Mouse (Mus musculus) inflammation-experienced regulatory T-cells, adult 6 months (primary cell): Measurements from ENCODE around the gene Cldn22. TPM values are rescaled to one million over a fixed set of nuclear protein-coding genes. Genes with fewer than 3 reads are reported as not detected.
A peak's percentile ranks its signal among the peaks of the same experiment; 100 is the strongest.

Experiments
- ATAC-seq: one replicate; pipeline ENCODE4 v1.8.0; 2017
- polyA plus RNA-seq, 3 experiments: library from polyadenylated mRNA; unstranded; fragments of 100-300 nt; shearing (Covaris generic); gene quantifications; one replicate each; pipeline ENCODE4 v1.2.1; 2017

Gene Cldn22
- polyA plus RNA-seq, 3 experiments from 2014 or later, result not detected

DNA sequence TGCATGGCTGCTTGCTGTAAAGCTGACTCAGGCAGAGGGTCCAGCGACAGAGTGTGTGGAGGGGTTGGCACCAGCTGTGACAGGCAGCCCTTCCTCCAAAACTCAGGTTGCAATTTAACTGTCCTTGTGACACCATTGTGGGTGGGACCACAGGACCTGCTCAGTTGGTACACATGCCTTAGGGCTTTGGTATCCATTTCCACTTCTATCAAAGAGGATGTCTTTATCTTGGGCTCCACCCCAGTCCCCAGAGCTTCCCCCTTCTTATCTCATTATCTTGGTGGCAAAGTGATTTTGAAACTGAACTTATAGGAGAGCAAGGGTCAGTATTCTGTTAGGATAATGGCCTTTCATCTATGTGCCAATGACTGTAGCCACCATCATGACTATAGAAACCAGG is 9.7 kb downstream of the Cldn22 start:
- no peak for ATAC-seq

- ATAC-seq, result no peak
Observed at GRCm38 (mm10) chr8:47843063-47843462, 18.8 kb downstream of the Cldn22 start.

GRCm38 (mm10) chr8:47843651-47844050 is 19.4 kb downstream of the Cldn22 start:
- no peak for ATAC-seq

- ATAC-seq, result no peak
Observed at GRCm38 (mm10) chr8:47845956-47846355, 21.7 kb downstream of the Cldn22 start.

DNA sequence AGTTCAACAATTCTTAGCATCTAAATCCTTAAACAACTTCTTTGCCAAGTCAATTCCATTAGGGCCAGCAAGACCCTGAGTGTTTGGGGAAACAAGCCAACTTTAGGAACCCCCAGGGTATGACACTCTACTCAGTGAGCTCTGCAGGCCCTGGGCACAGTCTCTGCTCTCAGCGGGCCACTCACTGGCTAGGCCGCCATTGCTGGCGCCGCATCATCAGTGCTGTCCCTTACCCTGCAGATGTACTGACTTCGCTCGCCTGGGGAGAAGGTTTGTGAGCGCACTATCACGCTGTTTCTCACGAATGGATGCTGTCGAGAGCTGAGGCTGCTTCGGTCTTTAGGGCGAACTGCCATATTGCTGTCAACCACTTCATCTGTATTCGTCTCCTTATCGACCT is 22.9 kb downstream of the Cldn22 start:
- ATAC-seq, result no peak

GRCm38 (mm10) chr8:47847931-47848330 is 23.6 kb downstream of the Cldn22 start:
- ATAC-seq, result no peak

- no peak for ATAC-seq
Observed at GRCm38 (mm10) chr8:47849842-47850241, 25.6 kb downstream of the Cldn22 start.

DNA sequence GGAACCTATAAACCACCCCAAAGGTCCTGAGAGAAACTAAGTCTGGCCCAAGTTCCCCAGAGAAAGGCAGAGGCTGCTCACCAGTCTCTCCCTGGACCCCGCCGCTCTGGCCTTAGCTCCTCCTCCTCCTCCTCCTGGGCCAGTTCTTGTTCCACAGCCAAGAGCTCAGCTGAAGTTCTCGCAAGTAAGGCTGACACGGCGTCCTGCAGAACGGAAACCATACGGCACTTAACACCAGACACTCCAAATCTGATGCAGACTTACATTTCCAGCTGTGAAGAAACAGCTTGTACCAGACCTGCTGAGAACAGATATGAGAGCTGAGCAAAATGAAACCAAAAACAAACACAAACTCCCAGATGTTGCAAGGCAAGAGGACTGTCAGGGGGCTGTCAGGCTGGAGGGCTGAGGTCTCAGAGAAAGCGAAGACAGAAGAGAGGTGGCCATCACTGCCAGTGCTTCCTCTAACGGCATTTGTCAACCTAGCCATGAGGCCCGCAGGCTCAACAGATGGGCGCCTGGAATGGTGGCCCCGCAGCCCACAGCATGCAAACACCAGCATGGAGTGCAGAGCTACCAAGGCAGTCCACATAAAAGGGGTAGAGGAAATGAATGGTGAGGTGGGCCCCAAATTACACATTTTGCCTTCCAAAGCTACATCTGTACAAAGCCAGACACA is 27.7 kb downstream of the Cldn22 start:
- ATAC-seq, result no peak

DNA sequence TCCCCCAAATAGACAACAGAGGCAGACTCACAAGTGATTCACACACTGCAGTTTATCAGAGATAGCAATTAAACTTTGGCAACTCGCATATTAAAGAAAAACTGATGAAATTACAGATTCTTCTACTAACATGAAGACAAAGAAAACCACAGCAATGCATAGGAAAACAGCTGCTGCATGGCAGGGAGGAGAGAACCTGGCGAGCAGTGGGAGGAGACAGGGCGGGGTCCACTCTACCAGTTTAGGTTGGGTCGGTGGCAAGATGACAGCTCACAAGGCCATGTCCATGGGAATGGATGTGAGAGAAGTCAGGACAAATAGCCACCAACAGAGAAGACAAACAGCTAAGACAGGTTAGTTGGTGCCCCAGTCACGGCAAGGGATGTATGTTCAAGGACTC is 28.5 kb downstream of the Cldn22 start:
- ATAC-seq, result no peak

- no peak for ATAC-seq
Observed at GRCm38 (mm10) chr8:47853356-47853755, 29.1 kb downstream of the Cldn22 start.

DNA sequence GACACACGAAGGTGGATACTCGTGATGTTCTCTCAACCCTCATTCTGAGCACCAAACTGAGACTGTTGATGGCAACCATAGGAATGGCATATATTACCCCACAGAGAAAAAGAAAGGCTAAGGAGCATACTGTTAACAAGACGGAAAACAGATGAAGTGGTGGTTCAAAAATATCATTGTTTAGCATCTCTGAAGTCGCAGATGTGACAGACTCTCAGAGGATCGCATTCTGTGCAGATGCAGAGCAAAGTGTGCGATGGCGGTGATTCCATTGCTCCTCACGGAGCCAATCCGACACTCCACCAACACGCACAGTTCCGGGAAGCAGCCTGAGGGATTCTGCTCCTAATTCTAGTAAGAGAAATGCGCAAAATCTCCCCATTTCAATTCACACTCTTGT is 35.0 kb downstream of the Cldn22 start:
- ATAC-seq, result no peak

DNA sequence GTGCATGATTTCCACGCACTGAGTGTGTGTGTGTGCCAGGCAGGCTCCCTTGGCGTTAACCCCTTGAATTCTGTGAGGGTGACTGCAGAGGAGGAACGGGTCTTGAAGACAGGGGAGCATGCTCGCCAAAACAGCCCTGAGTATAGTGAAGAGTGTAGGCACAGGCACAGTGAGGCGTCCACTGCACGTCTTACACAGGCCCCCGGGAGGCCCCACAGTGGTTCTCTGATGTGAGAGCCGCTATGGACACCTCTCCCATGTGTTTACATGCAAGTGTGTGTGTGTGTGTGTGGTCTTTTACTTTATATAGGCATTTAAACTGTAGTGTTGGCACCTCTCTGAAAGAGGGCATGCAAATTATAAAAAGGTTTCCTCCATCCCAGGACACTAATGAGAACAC is 42.3 kb downstream of the Cldn22 start:
- no peak for ATAC-seq

DNA sequence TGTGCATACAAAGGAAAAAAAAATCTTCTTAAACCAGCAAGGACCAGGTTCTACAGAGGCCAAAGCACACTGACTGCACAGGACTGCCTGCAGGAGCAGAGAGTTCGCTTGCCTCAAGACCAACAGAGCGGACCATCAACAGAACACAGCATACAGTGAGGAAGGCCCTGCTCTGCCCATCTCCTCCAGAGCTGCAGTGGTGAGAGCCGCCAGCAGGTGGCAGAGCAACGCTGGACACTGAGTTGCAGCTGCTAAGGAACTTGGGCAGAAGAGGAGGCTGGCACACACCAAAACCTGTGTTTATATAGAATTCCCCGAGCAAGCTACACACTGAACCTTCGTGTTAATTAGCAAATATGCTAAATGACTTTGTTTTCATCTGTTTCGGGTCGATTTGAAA is 42.8 kb downstream of the Cldn22 start:
- ATAC-seq, result peak; percentile 73

GRCm38 (mm10) chr8:47872361-47873107 is 48.3 kb downstream of the Cldn22 start:
- ATAC-seq, result no peak

DNA sequence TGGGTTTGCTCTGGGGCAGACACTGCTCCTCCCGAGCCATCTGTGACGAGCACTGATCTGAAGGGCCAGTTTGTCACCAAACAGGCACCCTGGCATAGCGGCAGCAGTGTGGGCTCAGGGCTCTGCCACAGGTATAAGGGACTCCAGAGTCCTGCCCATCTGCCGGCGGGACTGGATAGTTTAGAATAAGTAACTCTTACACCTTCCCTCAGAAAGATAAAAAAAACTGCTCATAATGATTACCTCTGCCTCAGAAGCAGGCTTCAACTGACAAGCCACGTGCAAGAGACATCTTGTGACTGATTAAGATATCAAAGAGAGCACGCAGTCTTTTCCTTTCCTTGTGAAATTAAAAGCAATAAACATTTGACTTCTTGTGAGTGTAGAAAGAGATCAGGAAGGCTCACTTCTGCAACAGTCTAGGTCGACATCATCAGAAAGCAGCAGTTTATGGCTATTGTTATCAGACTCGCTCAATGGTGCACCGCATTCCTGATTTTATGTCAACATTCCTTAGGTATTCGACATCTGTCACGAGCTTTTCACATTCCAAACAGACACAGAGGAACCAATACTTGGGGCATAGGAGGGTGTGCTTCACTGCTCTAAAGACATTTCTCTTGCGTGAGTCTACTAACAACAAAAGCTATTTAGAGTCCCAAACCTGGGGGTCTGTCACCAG is 50.4 kb downstream of the Cldn22 start:
- ATAC-seq, result no peak

Other genes starting within 250 kb of the Cldn22 start
- gene Ing2, start 148.9 kb upstream of the Cldn22 start, polyA plus RNA-seq, result 1 to 10 TPM; 6.3 to 9.3 (median 8.0) TPM
- 10 to 100 TPM; 14.9 to 17.6 (median 15.4) TPM for gene Cdkn2aip, start 110.5 kb upstream of the Cldn22 start, polyA plus RNA-seq
- not detected for gene Cldn24, start 2.3 kb upstream of the Cldn22 start, polyA plus RNA-seq
- under 1 TPM in 2 of 3 experiments, not detected in 1; 0.10 to 0.16 TPM for gene Wwc2, start 166.4 kb downstream of the Cldn22 start, polyA plus RNA-seq